Mouse (Mus musculus) E14TG2a.4 (cell line): ENCODE measurements around the gene Cenpf.

Source experiments
- CTCF ChIP-seq: conservative IDR thresholded peaks from 2 replicates; pipeline ENCODE4 v1.5.1; 2014; ENCODE audit warnings: low read length
- NANOG ChIP-seq: IDR thresholded peaks from 2 replicates; pipeline ENCODE4 v1.6.1; 2014; ENCODE audit warnings: borderline replicate concordance, low read length, mixed read lengths
- POU5F1 ChIP-seq: IDR thresholded peaks from 2 replicates; pipeline ENCODE4 v1.6.1; 2014; ENCODE audit warnings: low read length, borderline replicate concordance

DNA sequence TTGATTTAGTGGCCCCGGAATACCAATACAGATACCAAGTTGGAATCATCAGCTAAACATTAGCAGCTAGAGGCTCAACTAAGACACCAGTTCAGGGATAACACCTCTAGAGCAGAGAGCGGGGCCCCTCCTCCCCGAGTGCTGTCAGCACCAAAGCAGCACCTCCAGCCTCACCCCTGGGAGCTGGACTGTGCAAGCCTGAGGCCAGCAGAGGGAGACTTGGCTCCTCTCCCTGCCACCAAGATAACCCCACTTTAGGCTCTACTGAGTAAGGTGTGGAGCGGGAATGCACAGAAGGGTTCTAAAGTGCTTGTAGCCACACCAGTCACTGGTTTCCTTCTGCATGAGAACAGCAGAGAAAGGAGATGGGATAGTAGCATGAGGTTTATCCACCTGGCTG, 10.5 kb upstream of the Cenpf start:
- TF ChIP-seq CTCF (no peak), POU5F1 (no peak), NANOG (no peak)
